Mouse (Mus musculus) myocyte (in vitro differentiated cells): ENCODE results near the gene Kcnk10. TPM values are rescaled to one million over a fixed set of nuclear protein-coding genes. Genes with fewer than 3 reads are reported as not detected.

Experiments
- H3K27me3 ChIP-seq: one replicate; pipeline ENCODE4 v1.6.1; 2011; ENCODE audit not compliant: control insufficient read depth, insufficient read depth, insufficient read length
- H3K36me3 ChIP-seq: one replicate; pipeline ENCODE4 v1.6.1; 2011; ENCODE audit not compliant: control insufficient read depth, insufficient read depth
- H3K4me2 ChIP-seq: one replicate; pipeline ENCODE4 v1.6.1; 2011; ENCODE audit warnings: low read depth, control low read depth
- H3K4me3 ChIP-seq: one replicate; pipeline ENCODE4 v1.5.1; 2011; ENCODE audit warnings: mild to moderate bottlenecking, control low read depth, moderate library complexity
- H3K79me2 ChIP-seq: one replicate; pipeline ENCODE4 v1.6.1; 2011; ENCODE audit not compliant: control insufficient read depth, insufficient read depth
- H3ac ChIP-seq: one replicate; pipeline ENCODE4 v1.6.1; 2011; ENCODE audit not compliant: control insufficient read depth, insufficient read length
- CEBPB ChIP-seq: IDR thresholded peaks from 2 replicates; pipeline ENCODE4 v1.6.1; 2011; ENCODE audit warnings: mild to moderate bottlenecking, moderate library complexity; ENCODE audit not compliant: poor library complexity, insufficient read depth, severe bottlenecking
- E2F4 ChIP-seq: IDR thresholded peaks from one replicate; pipeline ENCODE4 v1.6.1; 2011; ENCODE audit warnings: mild to moderate bottlenecking, control low read depth, moderate library complexity; ENCODE audit not compliant: insufficient read depth
- MAX ChIP-seq: IDR thresholded peaks from one replicate; pipeline ENCODE4 v1.6.1; 2011; ENCODE audit warnings: low read depth, mild to moderate bottlenecking, control low read depth
- MYOD1 ChIP-seq, 3 experiments: IDR thresholded peaks; one replicate each; pipeline ENCODE4 v1.6.1; 2011; ENCODE audit warnings: control low read depth in 2 of 3, low read depth in 2 of 3, mild to moderate bottlenecking in 2 of 3, moderate library complexity in 1 of 3; ENCODE audit not compliant: insufficient read length in 2 of 3, control insufficient read depth in 1 of 3
- MYOG ChIP-seq, 3 experiments: IDR thresholded peaks; one replicate each; pipeline ENCODE4 v1.6.1; 2011; ENCODE audit warnings: control low read depth in 2 of 3, low read depth in 2 of 3, mild to moderate bottlenecking in 2 of 3; ENCODE audit not compliant: insufficient read length in 2 of 3, control insufficient read depth in 1 of 3, insufficient read depth in 1 of 3
- POLR2A ChIP-seq: IDR thresholded peaks from one replicate; pipeline ENCODE4 v1.6.1; 2011; ENCODE audit warnings: low read depth, mild to moderate bottlenecking, control low read depth, moderate library complexity; ENCODE audit not compliant: insufficient read length
- POLR2AphosphoS2 ChIP-seq: IDR thresholded peaks from one replicate; pipeline ENCODE4 v1.6.1; 2011; ENCODE audit warnings: low read depth, control low read depth; ENCODE audit not compliant: insufficient read length
- REST ChIP-seq: IDR thresholded peaks from one replicate; pipeline ENCODE4 v1.6.1; 2011; ENCODE audit warnings: mild to moderate bottlenecking, control low read depth, moderate library complexity; ENCODE audit not compliant: insufficient read depth, insufficient read length
- SRF ChIP-seq: IDR thresholded peaks from one replicate; pipeline ENCODE4 v1.6.1; 2011; ENCODE audit warnings: low read depth; ENCODE audit not compliant: control insufficient read depth, insufficient read length
- TCF12 ChIP-seq: IDR thresholded peaks from one replicate; pipeline ENCODE4 v1.6.1; 2011; ENCODE audit warnings: mild to moderate bottlenecking, control low read depth; ENCODE audit not compliant: poor library complexity, insufficient read depth, severe bottlenecking
- TCF3 ChIP-seq: IDR thresholded peaks from one replicate; pipeline ENCODE4 v1.6.1; 2011; ENCODE audit warnings: low read depth, control low read depth; ENCODE audit not compliant: insufficient read length
- USF1 ChIP-seq: IDR thresholded peaks from one replicate; pipeline ENCODE4 v1.6.1; 2011; ENCODE audit warnings: low read depth, mild to moderate bottlenecking, control low read depth, moderate library complexity
- polyA plus RNA-seq: library from polyadenylated mRNA; unstranded; fragments of >200 nt; fragmentation: generic; extraction: Trizol; gene quantifications from one replicate; pipeline ENCODE4 v1.2.1, GENCODE M21; 2012; ENCODE audit warnings: missing spikeins

Kcnk10 gene
- polyA plus RNA-seq, 1 experiment, result not detected

- Histone ChIP-seq H3K4me3 (no peak overlapping the region), H3ac (no peak overlapping the region), H3K4me2 (no peak overlapping the region), H3K79me2 (no peaks in the 10 kb centered on the region), H3K36me3 (no peaks in the 10 kb centered on the region), H3K27me3 (no peaks in the 10 kb centered on the region)
- TF ChIP-seq MAX (no peak), TCF3 (no peak), POLR2A (no peak), MYOG (IDR thresholded peaks at IDR 0.05; ENCODE audit: control insufficient read depth in 1 of 3, insufficient read depth in 1 of 3, insufficient read length in 2 of 3, low read depth in 2 of 3) (no peak), REST (no peak), USF1 (no peak), POLR2AphosphoS2 (no peak), CEBPB (no peak), MYOD1 (IDR thresholded peaks at IDR 0.05; ENCODE audit: control insufficient read depth in 1 of 3, insufficient read length in 2 of 3, low read depth in 2 of 3) (no peak)
Measured at GRCm38 (mm10) chr12:98615746-98616145, 37.6 kb upstream of the Kcnk10 start.

DNA sequence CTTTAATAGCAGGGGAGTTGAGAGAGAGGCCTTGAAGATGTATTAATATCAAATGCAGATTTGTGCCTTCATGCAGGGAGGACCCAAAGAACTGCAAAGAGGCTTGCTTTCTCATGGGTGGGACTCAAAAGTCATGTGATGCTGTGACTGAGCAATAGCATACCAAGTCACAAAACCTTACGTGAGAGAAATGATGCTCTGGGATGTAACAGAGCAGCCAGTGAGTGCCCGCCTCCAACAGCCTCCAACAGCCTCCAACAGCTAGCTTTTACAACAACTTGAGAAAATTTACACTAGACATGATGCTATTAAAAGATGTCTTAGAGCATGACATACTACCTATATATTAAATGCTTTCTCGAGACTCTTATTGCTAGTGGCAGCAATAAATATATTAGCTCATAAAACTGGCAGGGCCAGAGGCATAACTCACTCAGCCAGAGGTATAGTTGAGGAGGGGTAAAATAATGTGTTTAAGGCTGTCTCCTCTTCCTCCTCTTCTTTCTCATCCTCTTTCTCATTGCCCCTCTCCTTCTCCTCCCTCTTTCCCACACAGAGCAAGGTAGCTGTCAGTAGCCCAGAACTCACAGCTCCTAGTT lies 36.9 kb upstream of the Kcnk10 start:
- Histone ChIP-seq H3K27me3 (no peaks in the 10 kb centered on the region), H3K4me3 (no peak overlapping the region), H3K36me3 (no peaks in the 10 kb centered on the region), H3K4me2 (no peak overlapping the region), H3K79me2 (no peaks in the 10 kb centered on the region), H3ac (no peak overlapping the region)
- TF ChIP-seq MYOD1 (IDR thresholded peaks at IDR 0.05; ENCODE audit: control insufficient read depth in 1 of 3, insufficient read length in 2 of 3, low read depth in 2 of 3) (no peak), TCF3 (no peak), REST (no peak), E2F4 (no peak), CEBPB (no peak), MYOG (IDR thresholded peaks at IDR 0.05; ENCODE audit: control insufficient read depth in 1 of 3, insufficient read depth in 1 of 3, insufficient read length in 2 of 3, low read depth in 2 of 3) (no peak), USF1 (no peak), MAX (no peak), POLR2A (no peak), TCF12 (no peak), SRF (no peak), POLR2AphosphoS2 (no peak)

DNA sequence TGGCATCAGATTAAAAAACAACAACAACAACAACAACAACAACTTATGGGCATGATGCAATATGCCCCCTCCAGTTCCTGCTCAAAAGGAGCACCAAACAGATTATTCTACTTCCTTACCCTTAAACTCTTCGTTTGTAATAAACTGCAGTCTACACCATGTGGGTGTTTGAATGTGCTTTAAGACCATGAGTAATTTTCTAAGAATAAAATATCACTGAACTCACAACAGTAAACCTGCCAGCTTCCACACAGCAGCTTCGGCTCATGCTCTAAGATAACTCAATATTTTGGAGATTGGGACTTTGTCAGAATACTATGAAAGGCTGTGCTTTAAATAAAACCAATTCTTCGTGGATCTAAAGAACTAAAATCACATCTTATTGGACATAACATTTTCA lies 32.2 kb upstream of the Kcnk10 start:
- no peaks in the 10 kb centered on the region for H3K36me3 ChIP-seq
- TF ChIP-seq MAX (no peak), USF1 (no peak), CEBPB (no peak)
- no peak overlapping the region for H3ac ChIP-seq
- H3K27me3 ChIP-seq, result no peaks in the 10 kb centered on the region
- H3K4me3 ChIP-seq, result no peak overlapping the region
- H3K79me2 ChIP-seq, result no peaks in the 10 kb centered on the region
- no peak overlapping the region for H3K4me2 ChIP-seq

DNA sequence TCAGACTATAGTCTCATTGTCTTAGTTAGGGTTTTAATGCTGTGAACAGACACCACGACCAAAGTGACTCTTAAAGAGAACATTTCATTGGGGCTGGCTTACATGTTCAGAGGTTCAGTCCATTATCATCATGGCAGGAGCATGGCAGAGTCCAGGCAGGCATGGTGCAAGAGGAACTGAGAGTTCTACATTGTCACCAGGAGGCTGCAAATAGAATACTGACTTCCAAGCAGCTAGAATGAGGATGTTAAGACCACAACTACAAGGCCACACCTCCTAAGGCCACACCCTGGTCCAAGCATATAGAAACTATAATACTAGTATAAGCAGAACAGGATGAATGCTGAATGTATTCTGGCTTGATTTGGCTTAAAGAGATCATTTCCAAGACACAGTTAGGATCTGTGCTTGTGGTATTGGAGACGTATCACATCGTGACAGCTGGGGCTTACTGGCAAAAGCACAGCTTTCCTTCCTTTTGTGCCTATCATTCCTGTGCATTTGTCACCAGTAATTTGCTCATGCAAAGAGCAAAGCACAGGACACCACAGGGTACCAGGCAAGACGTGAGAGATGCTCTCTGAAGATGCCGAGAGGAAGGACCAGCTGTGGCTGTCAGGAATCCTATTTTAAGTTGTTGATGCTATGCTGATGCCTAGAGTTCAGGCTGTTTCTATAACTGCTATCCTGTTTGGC lies 28.6 kb upstream of the Kcnk10 start:
- Histone ChIP-seq H3K36me3 (no peaks in the 10 kb centered on the region), H3ac (no peak overlapping the region), H3K4me3 (no peak overlapping the region), H3K27me3 (no peaks in the 10 kb centered on the region), H3K4me2 (no peak overlapping the region), H3K79me2 (no peaks in the 10 kb centered on the region)
- no peak for TF ChIP-seq MAX
- no peak for TF ChIP-seq TCF3
- no peak for TF ChIP-seq USF1
- TF ChIP-seq SRF, result no peak
- TF ChIP-seq MYOD1 (IDR thresholded peaks at IDR 0.05; ENCODE audit: control insufficient read depth in 1 of 3, insufficient read length in 2 of 3, low read depth in 2 of 3), result no peak
- TF ChIP-seq POLR2AphosphoS2, result no peak
- no peak for TF ChIP-seq MYOG (IDR thresholded peaks at IDR 0.05; ENCODE audit: control insufficient read depth in 1 of 3, insufficient read depth in 1 of 3, insufficient read length in 2 of 3, low read depth in 2 of 3)
- TF ChIP-seq CEBPB, result no peak
- no peak for TF ChIP-seq TCF12
- TF ChIP-seq REST, result no peak
- TF ChIP-seq POLR2A, result no peak
- TF ChIP-seq E2F4, result no peak

- Histone ChIP-seq H3K4me3 (no peak overlapping the region), H3ac (no peak overlapping the region), H3K79me2 (no peaks in the 10 kb centered on the region), H3K4me2 (no peak overlapping the region), H3K36me3 (no peaks in the 10 kb centered on the region), H3K27me3 (no peaks in the 10 kb centered on the region)
- no peak for TF ChIP-seq MYOG (IDR thresholded peaks at IDR 0.05; ENCODE audit: control insufficient read depth in 1 of 3, insufficient read depth in 1 of 3, insufficient read length in 2 of 3, low read depth in 2 of 3)
Measured at GRCm38 (mm10) chr12:98605264-98605663, 27.2 kb upstream of the Kcnk10 start.
